Mouse (Mus musculus) layer of hippocampus, adult 9-11 months (tissue): ENCODE measurements around the gene Pimreg.

Source experiments
- DNase-seq: peaks from one replicate; pipeline ENCODE4 v3.0.0; 2022

Pimreg gene

DNA sequence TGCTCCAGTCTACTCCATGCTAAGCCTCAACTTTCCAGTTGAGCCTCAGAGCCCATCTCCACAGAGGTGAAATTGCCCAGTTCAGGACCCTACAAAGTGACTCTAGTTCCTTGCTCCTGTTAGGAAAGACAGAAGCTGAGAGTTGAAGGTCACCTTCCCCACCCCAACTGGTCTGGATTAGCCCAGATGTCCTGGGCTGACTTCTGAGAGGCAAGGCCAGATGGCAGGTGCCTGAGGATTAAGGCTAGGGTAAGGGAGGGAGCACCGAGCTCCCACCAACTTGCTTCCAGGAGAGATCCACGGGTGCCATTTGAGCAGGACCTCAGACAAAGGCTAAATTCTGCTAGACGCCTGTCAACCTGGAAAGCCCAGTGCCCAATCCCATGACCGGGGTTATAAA, 9.7 kb upstream of the Pimreg start:
- no peak for DNase-seq

- no peak for DNase-seq
Observed at GRCm38 (mm10) chr11:72032589-72032988, 9.2 kb upstream of the Pimreg start.

- DNase-seq = no peak
Observed at GRCm38 (mm10) chr11:72037409-72037808, 4.4 kb upstream of the Pimreg start, which contains the start of gene Aipl1. Aipl1 (minus strand) TSS chr11:72037509.

- DNase-seq = peak; percentile 55
Observed at GRCm38 (mm10) chr11:72037996-72038395, 3.8 kb upstream of the Pimreg start.

GRCm38 (mm10) chr11:72039599-72040386, 2.0 kb upstream of the Pimreg start:
- DNase-seq = no peak

GRCm38 (mm10) chr11:72041290-72041767, 503 bp upstream of the Pimreg start:
- no peak for DNase-seq

- DNase-seq = no peak
Observed at GRCm38 (mm10) chr11:72042631-72043030, 799 bp downstream of the Pimreg start.

- no peak for DNase-seq
Observed at GRCm38 (mm10) chr11:72044231-72044630, 2.4 kb downstream of the Pimreg start.

- no peak for DNase-seq
Observed at GRCm38 (mm10) chr11:72048730-72049129, 6.9 kb downstream of the Pimreg start.

DNA sequence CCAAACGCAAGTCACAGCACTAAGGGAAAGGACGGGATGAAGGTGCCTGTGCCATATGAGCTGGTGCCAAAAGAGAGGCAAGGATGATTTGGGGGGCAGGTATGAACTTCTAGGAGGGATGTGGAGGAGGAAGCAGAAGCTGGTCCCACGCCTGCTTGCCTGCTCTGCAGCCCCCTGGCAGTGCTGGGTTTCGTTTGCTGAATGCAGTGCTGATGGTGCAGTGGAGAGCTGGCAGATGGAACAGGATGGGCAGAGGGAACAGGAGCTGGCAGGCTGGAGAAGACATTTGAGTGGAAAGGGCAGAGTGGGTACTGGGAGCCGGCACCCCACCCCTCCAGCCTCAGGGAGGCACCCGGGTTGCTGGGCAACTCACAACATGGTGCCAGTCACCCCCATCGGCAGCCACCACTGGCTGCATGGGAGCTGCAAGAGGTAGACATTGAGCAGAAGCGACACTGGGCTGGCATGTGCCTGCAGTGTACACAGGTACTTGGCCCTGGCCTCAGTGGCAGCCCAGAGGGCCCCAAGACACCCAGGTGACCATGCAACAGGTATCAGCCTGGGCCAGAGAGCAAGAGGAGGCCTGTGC, 7.4 kb downstream of the Pimreg start:
- no peak for DNase-seq

GRCm38 (mm10) chr11:72050168-72050894, 8.5 kb downstream of the Pimreg start:
- DNase-seq = no peak

DNA sequence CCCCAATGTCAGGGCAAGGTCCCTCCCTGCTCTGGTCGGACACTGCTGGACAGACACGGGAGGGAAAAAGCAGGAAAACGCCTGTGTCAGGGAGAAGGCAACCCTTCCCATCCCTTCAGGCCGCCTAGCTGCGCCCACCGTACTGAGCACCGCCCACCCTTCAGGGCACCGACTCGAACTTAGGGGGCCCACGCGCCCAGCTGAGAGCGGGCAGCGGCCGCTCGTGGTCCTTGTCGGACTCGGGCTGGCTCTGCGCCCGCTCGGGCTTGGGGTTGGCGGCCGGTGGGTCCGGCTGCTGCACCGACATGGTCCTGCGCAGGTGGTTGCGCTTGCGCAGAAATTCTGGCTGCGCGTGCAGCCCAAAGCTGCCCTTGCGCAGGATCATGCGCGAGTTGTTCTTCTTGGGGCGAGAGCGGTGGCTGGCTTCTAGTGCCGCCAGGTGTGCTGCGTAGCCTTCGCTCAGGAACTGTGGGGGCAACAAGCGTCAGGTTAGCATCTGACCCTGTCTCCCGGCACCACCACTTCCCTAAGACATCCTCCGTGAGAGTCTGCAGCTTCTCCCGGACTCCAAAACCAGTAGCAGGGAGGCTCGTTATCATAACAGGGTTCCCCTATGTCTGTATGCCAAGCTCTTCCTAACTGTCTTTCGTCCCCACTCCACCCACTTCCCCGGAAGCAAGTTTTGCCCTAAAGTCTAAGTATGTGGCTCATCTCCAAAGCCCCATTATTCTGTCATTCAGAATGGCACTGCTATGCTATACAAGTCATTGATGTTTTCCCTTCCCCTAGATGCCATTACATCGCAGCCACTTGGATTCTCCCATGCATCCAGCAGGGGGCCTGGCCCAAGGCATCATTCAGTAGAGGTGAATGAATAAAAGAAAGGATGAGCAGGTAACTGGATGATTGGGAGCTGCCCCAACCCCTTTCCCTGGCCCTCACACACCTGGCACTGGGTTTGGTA, 9.3 kb downstream of the Pimreg start:
- DNase-seq = peak; percentile 51

- DNase-seq = no peak
Observed at GRCm38 (mm10) chr11:72052221-72052620, 10.4 kb downstream of the Pimreg start.

DNA sequence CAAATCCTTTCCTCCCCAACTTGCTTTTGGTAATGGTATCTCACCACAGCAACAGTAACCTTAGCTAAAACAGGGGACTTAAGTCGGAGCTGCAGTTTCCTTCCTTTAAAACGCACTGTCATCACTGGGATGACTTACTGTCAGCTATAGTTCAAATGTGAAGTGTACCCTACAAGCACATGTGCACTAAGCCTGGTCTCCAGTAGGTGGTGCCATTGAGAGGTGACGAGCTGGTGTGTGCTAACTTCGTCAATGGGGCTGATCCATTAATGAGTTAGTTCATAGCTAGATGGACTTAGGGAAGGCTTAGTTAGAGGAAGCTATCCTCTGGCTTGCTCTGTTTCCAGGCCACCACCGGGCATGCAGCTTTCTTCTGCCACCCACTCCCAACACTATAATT, 10.8 kb downstream of the Pimreg start:
- DNase-seq = peak; percentile 67

GRCm38 (mm10) chr11:72055176-72055575, 13.3 kb downstream of the Pimreg start:
- DNase-seq = no peak

DNA sequence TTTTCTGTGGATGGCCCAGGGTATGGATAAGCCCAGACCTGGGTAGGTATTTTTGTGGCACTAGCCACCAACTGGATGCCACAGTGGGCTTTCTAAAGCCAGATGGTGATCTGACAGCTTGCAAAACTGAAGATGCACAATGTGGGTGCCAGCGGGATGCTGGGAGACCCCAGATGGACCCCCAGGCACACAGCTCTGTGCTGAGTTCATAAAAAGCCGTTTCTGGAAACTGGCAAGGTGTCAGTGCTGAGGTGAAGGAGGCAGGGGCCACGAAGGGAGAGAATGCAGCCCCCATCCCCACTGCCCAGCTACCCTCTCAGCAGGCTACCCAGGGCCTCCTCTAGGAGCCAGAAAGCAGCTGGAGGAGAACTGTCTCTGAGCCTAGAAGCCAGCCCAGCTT, 15.3 kb downstream of the Pimreg start:
- no peak for DNase-seq

GRCm38 (mm10) chr11:72060416-72060815, 18.6 kb downstream of the Pimreg start:
- no peak for DNase-seq

DNA sequence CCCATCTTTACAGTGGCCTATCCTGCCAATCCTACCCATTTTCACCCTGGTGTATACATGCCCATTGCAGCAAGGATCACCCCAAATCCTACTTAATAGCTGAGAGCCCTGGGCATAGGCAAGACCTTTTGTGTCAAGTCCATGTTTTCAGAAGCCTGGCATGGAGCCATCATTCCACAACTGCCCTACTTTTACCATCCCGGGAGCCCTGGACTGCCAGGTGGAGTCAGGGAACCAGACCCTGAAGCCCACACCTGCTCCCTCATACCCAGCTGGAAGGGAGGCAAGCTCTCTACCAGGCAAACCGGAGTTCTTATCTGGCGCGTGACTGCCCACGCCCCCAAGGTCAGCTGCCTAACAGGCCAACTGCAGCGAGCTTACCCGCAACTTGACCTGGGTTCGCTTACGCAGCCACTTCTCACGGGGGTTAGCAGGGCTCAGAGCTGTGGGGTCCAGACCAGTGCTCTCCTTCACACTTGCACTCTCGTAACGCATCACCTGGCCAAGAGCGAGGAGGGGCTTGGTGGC, 19.3 kb downstream of the Pimreg start:
- DNase-seq = no peak

GRCm38 (mm10) chr11:72064414-72064813, 22.6 kb downstream of the Pimreg start:
- DNase-seq = no peak

DNA sequence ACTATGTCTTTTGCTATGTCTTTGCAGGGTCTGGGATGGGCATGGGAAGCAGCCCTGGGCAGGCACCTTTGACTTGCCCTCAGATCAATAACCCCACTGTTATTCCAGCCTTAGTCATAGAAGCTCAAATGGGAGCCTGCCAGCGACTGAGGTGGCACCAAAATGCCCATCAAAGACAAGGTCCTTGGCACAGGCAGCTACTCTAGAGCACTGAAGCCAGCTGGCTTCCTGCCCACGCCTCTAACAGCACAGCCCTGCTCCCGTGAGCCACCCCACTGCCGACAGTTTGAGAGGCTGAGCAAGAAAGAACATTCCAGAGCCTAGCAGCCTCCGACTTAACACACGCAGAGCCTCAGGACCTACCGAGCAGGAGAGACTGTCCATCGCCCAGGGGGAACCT, 23.3 kb downstream of the Pimreg start:
- DNase-seq = no peak

DNA sequence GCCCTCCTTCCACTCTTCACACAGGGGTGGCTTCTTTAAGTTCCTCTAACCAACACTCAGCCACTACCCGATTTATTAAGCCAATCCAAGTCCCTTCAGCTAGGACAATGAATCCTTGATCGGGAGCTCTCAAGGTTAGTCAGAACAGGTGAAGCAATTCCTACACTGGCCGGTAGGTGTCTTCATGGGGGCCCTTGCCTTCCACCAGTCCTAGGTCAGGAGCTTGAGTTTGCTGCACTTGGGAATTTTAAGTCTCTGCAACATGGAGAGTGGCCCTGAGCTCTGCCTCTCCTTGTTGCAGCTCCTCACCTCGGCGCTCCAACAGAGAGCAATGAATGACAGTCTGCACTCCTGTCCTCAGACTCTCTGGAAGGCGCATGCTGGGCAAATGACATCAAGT, 24.5 kb downstream of the Pimreg start:
- DNase-seq = no peak

DNA sequence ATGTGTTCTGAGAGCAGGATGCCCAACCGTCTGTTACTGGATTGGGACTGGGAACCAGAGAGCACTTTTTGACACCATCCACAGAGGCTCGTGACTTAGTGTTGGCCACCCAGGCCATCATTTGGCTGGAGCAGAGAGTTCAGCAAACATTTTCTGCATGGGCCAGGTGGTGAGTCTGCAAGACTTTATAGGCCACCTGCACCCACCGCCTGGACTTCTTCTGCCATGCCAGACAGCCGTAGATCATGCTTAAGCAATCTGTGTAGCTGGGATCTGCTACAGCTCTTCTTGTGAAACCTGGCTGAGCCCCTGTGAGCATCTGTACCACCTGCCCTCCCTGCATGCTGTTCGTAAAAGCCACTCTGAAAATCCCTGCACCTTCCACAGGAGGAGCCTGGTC, 25.5 kb downstream of the Pimreg start:
- no peak for DNase-seq
